Mouse (Mus musculus) hematopoietic stem cell, adult 5-6 weeks (primary cell): ENCODE results near the gene Rabl6. TPM values are rescaled to one million over a fixed set of nuclear protein-coding genes. Genes with fewer than 3 reads are reported as not detected.
A peak's percentile ranks its signal among the peaks of the same experiment; 100 is the strongest.

ENCODE experiments used
- ATAC-seq, 2 experiments: fragments of 125-278 bp in 1 of 2; replicated peaks in 1 of 2; 2 replicates each; pipeline ENCODE4 v1.8.0; 2016 to 2017; ENCODE audit warnings: inconsistent platforms in 2 of 2, mild to moderate bottlenecking in 2 of 2, moderate number of reproducible peaks in 2 of 2, low read depth in 1 of 2, moderate TSS enrichment in 1 of 2; ENCODE audit not compliant: low FRiP score in 2 of 2, poor library complexity in 2 of 2, severe bottlenecking in 2 of 2, insufficient read depth in 1 of 2, low TSS enrichment in 1 of 2
- total RNA-seq: library from RNA; stranded (forward); fragments of 172-1452, 232-1000 nt; gene quantifications from 2 replicates; pipeline ENCODE4 v1.2.3, GENCODE M21; 2017

Gene Rabl6
- total RNA-seq, 1 experiment from 2014 or later, result 67.0 TPM

- no peak for ATAC-seq
Measured at GRCm38 (mm10) chr2:25602526-25602925, 5.8 kb downstream of the Rabl6 start.

- ATAC-seq, result no peak
Measured at GRCm38 (mm10) chr2:25600037-25600436, 8.3 kb downstream of the Rabl6 start.

- no peak for ATAC-seq
Measured at GRCm38 (mm10) chr2:25598749-25599148, 9.6 kb downstream of the Rabl6 start.

DNA sequence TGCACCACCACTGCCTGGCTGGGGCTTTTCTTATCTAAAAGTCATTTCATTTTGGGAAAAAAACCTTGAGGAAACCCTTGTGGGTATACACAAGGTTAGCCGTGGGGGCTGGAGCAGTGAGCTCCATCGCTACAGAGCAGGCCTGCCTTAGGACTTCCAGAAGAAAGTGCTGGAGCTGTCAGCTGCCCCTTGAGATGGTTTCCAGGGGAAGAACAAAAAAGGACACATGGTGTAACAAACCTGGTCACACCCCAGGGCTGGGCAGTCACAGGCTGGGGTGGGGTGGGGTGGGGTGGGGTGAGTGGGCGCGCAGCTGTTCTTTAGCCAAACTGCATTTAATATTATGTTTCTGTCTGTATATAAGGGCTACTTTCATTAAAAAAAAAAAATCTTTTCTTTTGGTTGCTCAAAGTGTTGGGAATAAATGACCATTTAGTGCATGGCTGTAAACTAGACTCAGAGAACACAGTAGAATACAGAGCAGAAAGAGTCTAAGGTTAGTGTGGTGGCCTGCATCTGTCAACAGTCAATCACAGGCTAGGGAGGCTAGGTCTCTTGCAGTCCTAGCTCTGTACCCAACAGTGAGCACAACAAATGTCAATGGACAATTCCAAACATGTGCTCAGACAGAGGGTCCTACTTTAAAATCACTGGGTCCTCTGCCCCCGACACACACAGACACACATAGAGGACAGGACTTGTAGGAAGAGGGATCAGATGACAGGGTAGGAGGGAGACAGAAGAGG, 11.4 kb downstream of the Rabl6 start:
- ATAC-seq, result no peak

GRCm38 (mm10) chr2:25591863-25592262, 16.5 kb downstream of the Rabl6 start:
- peak; percentile 27 to 56; a peak in 1 of 4 replicates for ATAC-seq

- no peak for ATAC-seq
Measured at GRCm38 (mm10) chr2:25588227-25588907, 20.0 kb downstream of the Rabl6 start.

GRCm38 (mm10) chr2:25587290-25587689, 21.0 kb downstream of the Rabl6 start:
- no peak for ATAC-seq

- no peak for ATAC-seq
Measured at GRCm38 (mm10) chr2:25585601-25586000, 22.7 kb downstream of the Rabl6 start.

GRCm38 (mm10) chr2:25584856-25585255, 23.5 kb downstream of the Rabl6 start:
- ATAC-seq, result no peak

- ATAC-seq, result no peak
Measured at GRCm38 (mm10) chr2:25584152-25584551, 24.2 kb downstream of the Rabl6 start.

- no peak for ATAC-seq
Measured at GRCm38 (mm10) chr2:25583571-25583970, 24.8 kb downstream of the Rabl6 start.

GRCm38 (mm10) chr2:25583120-25583481, 25.2 kb downstream of the Rabl6 start:
- no peak for ATAC-seq

GRCm38 (mm10) chr2:25582466-25583119, 25.7 kb downstream of the Rabl6 start:
- peak; percentile 40 to 41; a peak in 3 of 4 replicates for ATAC-seq

- peak; percentile 9 to 24; a peak in 1 of 4 replicates for ATAC-seq
Measured at GRCm38 (mm10) chr2:25581901-25582301, 26.4 kb downstream of the Rabl6 start.

DNA sequence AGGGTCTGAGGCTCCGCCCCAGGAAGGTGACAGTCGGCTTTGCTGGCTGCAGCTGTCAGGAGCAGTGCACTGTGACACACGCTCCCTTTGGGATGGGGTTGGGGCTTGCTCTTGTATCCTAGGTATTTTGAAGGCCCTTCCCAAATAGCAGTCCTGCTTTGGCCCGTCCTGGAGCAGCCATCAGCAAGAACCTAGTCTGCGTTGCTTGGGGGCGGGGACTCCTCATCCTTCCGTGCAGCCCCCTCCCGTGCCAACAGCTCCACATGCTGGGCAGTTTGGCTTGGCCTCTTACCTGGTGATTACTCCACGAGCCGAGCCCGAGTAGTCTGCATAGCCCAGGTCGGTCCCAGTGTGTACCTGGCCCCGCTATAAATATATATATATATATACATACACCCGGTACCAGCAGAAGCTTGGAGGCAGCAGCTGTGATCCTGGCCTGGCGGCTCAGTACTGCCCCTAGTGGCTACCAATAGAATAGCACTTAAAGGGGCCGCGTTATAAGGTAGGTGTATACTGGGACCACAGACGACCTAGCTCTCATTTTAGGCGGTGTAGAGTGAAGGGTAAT, 26.9 kb downstream of the Rabl6 start, which contains the start of gene Ajm1:
Ajm1 (minus strand) TSS at position 464 of the 571 bp plus-strand sequence.
- ATAC-seq, result peak; percentile 59 to 78

GRCm38 (mm10) chr2:25580621-25581101, 27.7 kb downstream of the Rabl6 start:
- ATAC-seq, result no peak

- no peak for ATAC-seq
Measured at GRCm38 (mm10) chr2:25579737-25580460, 28.4 kb downstream of the Rabl6 start.
